Mouse (Mus musculus) kidney, embryonic 16.5 days (tissue): ENCODE measurements around the gene Syp. TPM values are rescaled to one million over a fixed set of nuclear protein-coding genes. Genes with fewer than 3 reads are reported as not detected.

Source experiments
- ATAC-seq: fragments of 200-750 bp; cut with Nextera tagmentation; 2 replicates; pipeline ENCODE4 v1.8.0; 2017; ENCODE audit warnings: moderate TSS enrichment; ENCODE audit not compliant: low FRiP score, low TSS enrichment
- H3K27ac ChIP-seq: fragments of 300-500 bp; sonication (generic); 2 replicates; pipeline ENCODE4 v1.5.1; 2014; ENCODE audit warnings: low read length
- H3K27me3 ChIP-seq: fragments of 300-500 bp; sonication (generic); 2 replicates; pipeline ENCODE4 v1.6.1; 2014; ENCODE audit warnings: low read length, control low read depth, mixed read lengths; ENCODE audit not compliant: insufficient read depth
- H3K36me3 ChIP-seq: fragments of 300-500 bp; sonication (generic); 2 replicates; pipeline ENCODE4 v1.6.1; 2014; ENCODE audit warnings: low read length, control low read depth, mixed read lengths; ENCODE audit not compliant: insufficient read depth
- H3K4me1 ChIP-seq: fragments of 300-500 bp; sonication (generic); 2 replicates; pipeline ENCODE4 v1.6.1; 2014; ENCODE audit warnings: low read length, control low read depth, mixed read lengths; ENCODE audit not compliant: insufficient read depth
- H3K4me2 ChIP-seq: fragments of 300-500 bp; sonication (generic); replicated peaks from 2 replicates; pipeline ENCODE4 v1.6.1; 2014; ENCODE audit warnings: low read depth, low read length
- H3K4me3 ChIP-seq: fragments of 300-500 bp; sonication (generic); 2 replicates; pipeline ENCODE4 v1.5.1; 2014; ENCODE audit warnings: mild to moderate bottlenecking, low read length
- H3K9ac ChIP-seq: fragments of 300-500 bp; sonication (generic); replicated peaks from 2 replicates; pipeline ENCODE4 v1.6.1; 2014; ENCODE audit warnings: low read length
- H3K9me3 ChIP-seq: fragments of 300-500 bp; sonication (generic); 2 replicates; pipeline ENCODE4 v1.6.1; 2016; ENCODE audit warnings: low read length, control low read depth
- WGBS: fragments of 180-500 bp; shearing (Covaris S2); extraction: QIAGEN DNeasy Blood & Tissue Kit; methylation state at CpG from one replicate; pipeline ENCODE4 v1.1.7; 2014; 5-methylcytosine and 5-hydroxymethylcytosine counted together
- polyA plus RNA-seq: library from polyadenylated mRNA; unstranded; fragments of >200 nt; fragmentation: Nextera tagmentation; extraction: Ambion mirVana; gene quantifications from 2 replicates; pipeline ENCODE4 v1.2.1, GENCODE M21; 2015

The Syp gene
- polyA plus RNA-seq, 1 experiment from 2014 or later = 3.1 TPM

- peaks cover 7% of the 10 kb centered on the region; the same call in 1 of the 2 replicates for H3K36me3 ChIP-seq
- no peak overlapping the region for H3K4me3 ChIP-seq
- no peak overlapping the region for H3K9ac ChIP-seq
- no peak overlapping the region for H3K4me2 ChIP-seq
- 79% methylated on average over 4 of the region's 4 CpGs for WGBS
- no peaks in the 10 kb centered on the region for H3K9me3 ChIP-seq
- H3K4me1 ChIP-seq = peaks cover 9% of the 10 kb centered on the region
- H3K27ac ChIP-seq = no peak overlapping the region
- H3K27me3 ChIP-seq = no peaks in the 10 kb centered on the region
- ATAC-seq = no peak
Observed at GRCm38 (mm10) chrX:7661086-7661485, 22.8 kb downstream of the Syp start.

- peaks cover 17% of the 10 kb centered on the region; the same call in 1 of the 2 replicates for H3K36me3 ChIP-seq
- peak overlapping the region; percentile 65 for H3K27ac ChIP-seq
- no peaks in the 10 kb centered on the region for H3K9me3 ChIP-seq
- no peak overlapping the region for H3K4me2 ChIP-seq
- ATAC-seq = no peak
- H3K9ac ChIP-seq = no peak overlapping the region
- WGBS = 81% methylated on average over 3 of the region's 3 CpGs
- no peaks in the 10 kb centered on the region for H3K27me3 ChIP-seq
- peaks cover 9% of the 10 kb centered on the region for H3K4me1 ChIP-seq
- H3K4me3 ChIP-seq = no peak overlapping the region
Observed at GRCm38 (mm10) chrX:7662936-7663335, 24.7 kb downstream of the Syp start.

- Histone ChIP-seq H3K4me1 (no peaks in the 10 kb centered on the region), H3K27me3 (no peaks in the 10 kb centered on the region), H3K4me2 (no peak overlapping the region), H3K27ac (no peak overlapping the region), H3K9me3 (no peaks in the 10 kb centered on the region), H3K9ac (no peak overlapping the region), H3K36me3 (peaks cover 21% of the 10 kb centered on the region), H3K4me3 (no peak overlapping the region)
- ATAC-seq = no peak
- WGBS = 90% methylated on average over 11 of the region's 11 CpGs
Observed at GRCm38 (mm10) chrX:7664791-7665190, 26.5 kb downstream of the Syp start.

DNA sequence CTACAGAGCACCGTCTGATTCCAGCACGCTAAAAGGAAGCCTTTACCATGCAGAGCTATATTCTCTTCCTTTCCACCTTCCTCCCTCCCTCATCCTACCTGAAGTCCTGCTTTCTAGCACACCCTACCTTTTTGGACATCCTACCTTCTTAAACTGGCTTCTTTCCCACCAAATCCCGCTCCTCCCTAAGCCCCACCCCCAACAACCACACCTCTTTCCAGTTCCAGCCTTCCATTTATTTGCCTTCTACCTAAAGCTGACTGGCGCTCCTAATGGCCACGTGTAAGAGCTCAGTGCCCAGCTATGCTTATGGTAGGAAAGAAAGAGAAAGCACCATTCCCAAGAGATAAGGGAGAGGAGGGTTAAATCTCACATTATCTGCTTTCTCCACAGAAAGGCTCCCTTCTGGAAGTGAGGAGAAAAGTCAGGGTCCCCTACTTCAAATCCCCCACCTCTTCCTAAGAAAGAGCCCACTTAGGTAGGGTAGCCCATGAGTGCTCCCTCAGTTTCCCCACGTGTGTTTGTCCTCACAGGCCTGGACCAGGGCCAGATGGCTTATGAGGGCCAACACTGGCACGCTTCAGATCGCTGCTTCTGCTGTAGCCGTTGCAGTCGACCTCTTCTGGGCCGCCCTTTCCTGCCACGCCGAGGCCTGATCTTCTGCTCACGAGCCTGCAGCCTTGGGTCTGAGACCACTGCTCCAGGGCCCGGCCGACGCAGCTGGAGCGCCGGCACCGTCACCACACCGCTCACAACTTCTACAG is 27.6 kb downstream of the Syp start:
- H3K4me3 ChIP-seq = no peak overlapping the region
- H3K4me2 ChIP-seq = no peak overlapping the region
- 75% methylated on average over 21 of the region's 21 CpGs for WGBS
- no peaks in the 10 kb centered on the region for H3K27me3 ChIP-seq
- H3K36me3 ChIP-seq = peaks cover 21% of the 10 kb centered on the region
- no peak for ATAC-seq
- H3K9me3 ChIP-seq = no peaks in the 10 kb centered on the region
- H3K9ac ChIP-seq = no peak overlapping the region
- no peak overlapping the region for H3K27ac ChIP-seq
- H3K4me1 ChIP-seq = no peaks in the 10 kb centered on the region

GRCm38 (mm10) chrX:7670390-7670881 is 32.2 kb downstream of the Syp start:
- peak overlapping the region; percentile 53 for H3K4me2 ChIP-seq
- peaks cover 14% of the 10 kb centered on the region for H3K36me3 ChIP-seq
- no peaks in the 10 kb centered on the region for H3K27me3 ChIP-seq
- H3K4me1 ChIP-seq = peaks cover 12% of the 10 kb centered on the region
- H3K4me3 ChIP-seq = peak overlapping the region; percentile 58
- peak; percentile 72 for ATAC-seq
- peak overlapping the region; percentile 78 for H3K27ac ChIP-seq
- 20% methylated on average over 18 of the region's 19 CpGs for WGBS
- peak overlapping the region; percentile 65 for H3K9ac ChIP-seq
- no peaks in the 10 kb centered on the region for H3K9me3 ChIP-seq

DNA sequence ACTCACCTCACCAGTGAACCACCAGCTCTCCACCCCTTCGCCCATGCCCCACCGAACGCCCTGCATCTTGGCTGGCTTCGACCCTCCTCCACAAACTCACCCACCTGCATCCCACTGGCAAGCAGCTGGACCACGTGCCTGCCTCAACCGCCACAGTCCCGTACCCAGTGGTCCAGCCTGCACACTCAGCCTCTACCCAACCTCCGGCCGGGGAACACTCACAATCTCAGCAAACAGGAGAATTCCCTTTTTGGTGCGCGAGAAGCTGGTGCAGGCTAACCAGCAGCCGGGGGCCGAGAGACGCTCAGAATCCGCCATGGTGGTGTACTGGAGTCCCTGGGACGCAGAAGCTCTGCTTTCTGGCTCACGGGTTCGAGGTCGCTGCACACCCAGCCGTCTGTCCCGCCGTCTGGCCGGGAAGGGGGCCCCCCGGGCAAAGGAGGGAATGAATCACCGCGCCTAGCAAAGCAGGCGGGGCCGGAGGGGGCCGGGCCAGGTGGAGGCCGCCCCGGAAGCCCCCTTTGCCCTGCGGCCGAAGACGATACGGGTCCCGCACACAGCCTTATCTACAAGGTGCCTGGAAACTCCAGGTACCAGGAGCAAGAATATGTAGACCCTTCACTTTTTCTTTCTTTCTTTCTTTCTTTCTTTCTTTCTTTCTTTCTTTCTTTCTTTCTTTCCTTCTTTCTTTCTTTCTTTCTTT is 32.8 kb downstream of the Syp start, which contains the start of gene Plp2:
TSS of gene Plp2 (minus strand) at position 470 of the 703 bp plus-strand sequence.
- no peaks in the 10 kb centered on the region for H3K27me3 ChIP-seq
- H3K4me1 ChIP-seq = peaks cover 12% of the 10 kb centered on the region
- peak within 1 kb of the TSS; percentile 65 for H3K9ac ChIP-seq
- WGBS = 27% methylated on average over 36 of the region's 36 CpGs
- no peaks in the 10 kb centered on the region for H3K9me3 ChIP-seq
- peak within 1 kb of the TSS; percentile 58 for H3K4me3 ChIP-seq
- H3K4me2 ChIP-seq = peak within 1 kb of the TSS; percentile 53
- ATAC-seq = peak; percentile 58
- H3K27ac ChIP-seq = peak within 1 kb of the TSS; percentile 78
- H3K36me3 ChIP-seq = peaks cover 14% of the 10 kb centered on the region

- Histone ChIP-seq H3K27ac (no peak overlapping the region; the same call in 1 of the 2 replicates), H3K9me3 (no peaks in the 10 kb centered on the region), H3K36me3 (peaks cover 5% of the 10 kb centered on the region; the same call in 1 of the 2 replicates), H3K9ac (no peak overlapping the region), H3K27me3 (no peaks in the 10 kb centered on the region), H3K4me2 (no peak overlapping the region), H3K4me1 (peaks cover 12% of the 10 kb centered on the region), H3K4me3 (no peak overlapping the region)
- ATAC-seq = no peak
- WGBS = 34% methylated on average over 6 of the region's 6 CpGs
Observed at GRCm38 (mm10) chrX:7672739-7673138, 34.5 kb downstream of the Syp start.

GRCm38 (mm10) chrX:7673578-7674281 is 35.5 kb downstream of the Syp start:
- WGBS = 26% methylated on average over 12 of the region's 12 CpGs
- H3K9ac ChIP-seq = 0 out of 2 replicates have a peak overlapping the region, but pooled peaks have one; percentile 67

DNA sequence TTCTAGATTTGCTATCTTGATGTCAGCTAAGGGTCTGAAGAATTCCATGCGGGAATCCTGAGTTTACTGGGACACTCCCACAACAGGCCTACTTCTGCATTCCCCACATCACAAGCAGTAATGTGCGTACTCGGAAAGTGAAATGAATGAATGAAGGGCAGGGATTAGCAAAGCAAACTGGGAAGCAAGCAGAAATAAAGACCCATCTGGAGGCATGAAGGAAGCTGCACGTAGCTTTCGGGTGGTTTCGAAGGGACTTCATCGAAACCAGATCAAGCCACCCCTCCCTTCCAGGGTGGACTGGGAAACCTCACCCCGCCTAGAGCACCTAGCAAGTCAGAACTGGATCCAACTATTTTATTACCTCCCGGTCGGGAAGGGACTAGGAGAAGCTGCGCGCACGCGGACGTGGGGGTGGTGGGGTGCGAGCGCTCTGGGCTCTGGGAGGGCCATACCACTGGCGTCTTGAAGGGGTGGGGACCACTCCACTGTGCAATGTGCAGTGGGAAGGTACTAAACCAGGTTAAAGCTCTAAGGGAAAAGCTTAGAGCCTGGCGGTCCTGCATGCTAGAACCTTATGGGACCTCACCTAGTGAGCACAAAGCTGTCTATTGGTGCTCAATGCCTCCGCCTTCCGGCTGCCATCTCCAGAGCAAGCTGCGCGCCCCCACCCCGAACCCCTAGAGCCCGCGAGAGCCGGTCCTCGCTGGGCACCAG is 36.2 kb downstream of the Syp start:
- peak; percentile 36 for ATAC-seq
- Histone ChIP-seq H3K4me2 (peak overlapping the region; percentile 55), H3K27me3 (no peaks in the 10 kb centered on the region), H3K4me1 (peaks cover 12% of the 10 kb centered on the region), H3K9me3 (no peaks in the 10 kb centered on the region), H3K27ac (peak overlapping the region; percentile 92), H3K4me3 (peak overlapping the region; percentile 33), H3K9ac (peak overlapping the region; percentile 67), H3K36me3 (no peaks in the 10 kb centered on the region)
- 16% methylated on average over 28 of the region's 28 CpGs for WGBS

More at GRCm38 (mm10) chrX:7673578-7674281, 35.5 kb downstream of the Syp start:
- Histone ChIP-seq H3K4me2 (peak overlapping the region; percentile 55), H3K9me3 (no peaks in the 10 kb centered on the region), H3K36me3 (peaks cover 5% of the 10 kb centered on the region; the same call in 1 of the 2 replicates), H3K27me3 (no peaks in the 10 kb centered on the region), H3K4me1 (peaks cover 12% of the 10 kb centered on the region), H3K4me3 (peak overlapping the region; percentile 33; the same call in 1 of the 2 replicates), H3K27ac (peak overlapping the region; percentile 92)
- peak; percentile 55 for ATAC-seq
